Mouse (Mus musculus) spleen, adult 2 months (tissue): ENCODE data around the gene Gm36176.

Source experiments
- CTCF ChIP-seq: fragments of 200-500 bp; IDR thresholded peaks from 2 replicates; pipeline ENCODE4 v1.5.1; 2011; ENCODE audit warnings: mild to moderate bottlenecking, inconsistent platforms; ENCODE audit not compliant: insufficient read depth, insufficient read length, insufficient replicate concordance; ENCODE audit errors: extremely low read depth
- POLR2A ChIP-seq: fragments of 200-500 bp; IDR thresholded peaks from 2 replicates; pipeline ENCODE4 v1.6.1; 2011; ENCODE audit warnings: low read depth, low read length, inconsistent platforms

DNA sequence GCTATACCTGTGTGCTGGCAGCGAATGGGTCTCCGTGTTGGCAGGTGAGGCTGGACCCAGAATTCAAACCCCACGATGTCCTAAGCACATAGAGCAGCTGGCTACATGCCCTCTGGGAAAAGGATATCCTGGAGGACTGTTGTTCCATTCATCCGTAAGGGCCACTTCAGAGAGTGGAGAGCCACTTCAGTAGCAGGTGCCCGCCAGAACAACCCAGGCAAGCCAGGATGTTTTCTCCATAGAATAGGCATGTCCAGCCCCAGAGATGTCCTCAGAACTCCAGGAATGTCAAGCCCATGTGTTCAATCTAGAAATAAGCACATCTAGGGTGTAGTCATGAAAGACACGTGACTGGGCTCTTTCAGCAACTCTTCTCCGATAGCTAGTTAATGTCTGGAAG, 23.0 kb downstream of the Gm36176 start:
- TF ChIP-seq CTCF (no peak), POLR2A (no peak)
